Mouse (Mus musculus): ENCODE measurements around the gene Gm5478. TPM values are rescaled to one million over a fixed set of nuclear protein-coding genes. Genes with fewer than 3 reads are reported as not detected.

Gene Gm5478
- polyA plus RNA-seq, 1 experiment from 2014 or later, result not detected

GRCm38 (mm10) chr15:101627884-101628283 lies 19.3 kb downstream of the Gm5478 start, which contains the start of gene Gm5414:
Gene Gm5414, minus strand, starts transcription at chr15:101628188.
- H3K4me3 ChIP-seq (ENCODE audit: low read depth, low read length), result no peak within 1 kb of the TSS
- TF ChIP-seq CTCF (IDR thresholded peaks at IDR 0.05; ENCODE audit: low read depth), result no peak
- no peak for TF ChIP-seq EP300 (IDR thresholded peaks at IDR 0.05; ENCODE audit: low read depth)
- H3K4me1 ChIP-seq (ENCODE audit: insufficient read depth), result no peaks in the 10 kb centered on the region
- 58% methylated on average over 2 of the region's 2 CpGs for WGBS (ENCODE audit: insufficient replicate concordance)
- ATAC-seq, result no peak
- no peak within 1 kb of the TSS for H3K27ac ChIP-seq (ENCODE audit: low read depth)
- no peaks in the 10 kb centered on the region for H3K9me3 ChIP-seq (ENCODE audit: low read length)
- no peak within 1 kb of the TSS for H3K9ac ChIP-seq (replicated peaks)
- no peaks in the 10 kb centered on the region for H3K27me3 ChIP-seq (ENCODE audit: insufficient read depth, low read length)
- H3K36me3 ChIP-seq (replicated peaks; ENCODE audit: insufficient read depth, low read length), result no peaks in the 10 kb centered on the region
- no peak for DNase-seq
- no peak within 1 kb of the TSS for H3K4me2 ChIP-seq (ENCODE audit: low read depth, low read length)

GRCm38 (mm10) chr15:101599123-101599522 lies 48.1 kb downstream of the Gm5478 start:
- no peak for ATAC-seq
- H3K9ac ChIP-seq (replicated peaks), result no peak overlapping the region
- no peaks in the 10 kb centered on the region for H3K27me3 ChIP-seq (ENCODE audit: insufficient read depth, low read length)
- H3K27ac ChIP-seq (ENCODE audit: low read depth), result no peak overlapping the region
- TF ChIP-seq EP300 (IDR thresholded peaks at IDR 0.05; ENCODE audit: low read depth) (no peak), CTCF (IDR thresholded peaks at IDR 0.05; ENCODE audit: low read depth) (no peak)
- no peak for DNase-seq
- H3K36me3 ChIP-seq (replicated peaks; ENCODE audit: insufficient read depth, low read length), result no peaks in the 10 kb centered on the region
- WGBS (ENCODE audit: insufficient replicate concordance), result 55% methylated on average over 6 of the region's 6 CpGs
- no peaks in the 10 kb centered on the region; the same call in 1 of the 2 replicates for H3K9me3 ChIP-seq (ENCODE audit: low read length)
- H3K4me2 ChIP-seq (ENCODE audit: low read depth, low read length), result no peak overlapping the region
- no peak overlapping the region for H3K4me3 ChIP-seq (ENCODE audit: low read depth, low read length)
- no peaks in the 10 kb centered on the region for H3K4me1 ChIP-seq (ENCODE audit: insufficient read depth)

Small RNA genes lying within 50 kb of the gene (microRNA-seq; reads per million reads assigned to microRNA genes)
- gene Gm44342 (not detected), gene Gm44383 (not detected), gene Gm44479 (not detected)

Other genes with a start within 250 kb of the Gm5478 start
- gene Krt7, start 236.3 kb downstream of the Gm5478 start, polyA plus RNA-seq (2015; fragmentation: Nextera tagmentation; extraction: Ambion mirVana), result 2.3 and 2.4 TPM in 2 replicates
- not detected in 2 replicates for gene Krt87, start 208.6 kb downstream of the Gm5478 start, polyA plus RNA-seq (2015; fragmentation: Nextera tagmentation; extraction: Ambion mirVana)
- not detected in 2 replicates for gene Krt88, start 199.6 kb downstream of the Gm5478 start, polyA plus RNA-seq (2015; fragmentation: Nextera tagmentation; extraction: Ambion mirVana)
- not detected in 2 replicates for gene Krt81, start 183.6 kb downstream of the Gm5478 start, polyA plus RNA-seq (2015; fragmentation: Nextera tagmentation; extraction: Ambion mirVana)
- not detected in 2 replicates for gene Krt86, start 173.9 kb downstream of the Gm5478 start, polyA plus RNA-seq (2015; fragmentation: Nextera tagmentation; extraction: Ambion mirVana)
- gene Krt83, start 155.9 kb downstream of the Gm5478 start, polyA plus RNA-seq (2015; fragmentation: Nextera tagmentation; extraction: Ambion mirVana), result 0.33 and 0.58 TPM in 2 replicates
- gene Gm49425, start 130.1 kb downstream of the Gm5478 start, polyA plus RNA-seq (2015; fragmentation: Nextera tagmentation; extraction: Ambion mirVana), result not detected in 2 replicates
- gene Krt84, start 114.6 kb downstream of the Gm5478 start, polyA plus RNA-seq (2015; fragmentation: Nextera tagmentation; extraction: Ambion mirVana), result not detected in 2 replicates
- not detected in 2 replicates for gene Krt82, start 96.7 kb downstream of the Gm5478 start, polyA plus RNA-seq (2015; fragmentation: Nextera tagmentation; extraction: Ambion mirVana)
- gene Krt90, start 84.4 kb downstream of the Gm5478 start, polyA plus RNA-seq (2015; fragmentation: Nextera tagmentation; extraction: Ambion mirVana), result not detected in 2 replicates
- gene Krt75, start 73.5 kb downstream of the Gm5478 start, polyA plus RNA-seq (2015; fragmentation: Nextera tagmentation; extraction: Ambion mirVana), result not detected in 2 replicates
- not detected in 2 replicates for gene Gm5414, start 19.2 kb downstream of the Gm5478 start, polyA plus RNA-seq (2015; fragmentation: Nextera tagmentation; extraction: Ambion mirVana)
- gene Krt6b, start 32.9 kb upstream of the Gm5478 start, polyA plus RNA-seq (2015; fragmentation: Nextera tagmentation; extraction: Ambion mirVana), result not detected in 2 replicates
- gene Krt6a, start 46.9 kb upstream of the Gm5478 start, polyA plus RNA-seq (2015; fragmentation: Nextera tagmentation; extraction: Ambion mirVana), result not detected in 2 replicates
- not detected in 2 replicates for gene Krt5, start 65.5 kb upstream of the Gm5478 start, polyA plus RNA-seq (2015; fragmentation: Nextera tagmentation; extraction: Ambion mirVana)
- gene Krt71, start 95.7 kb upstream of the Gm5478 start, polyA plus RNA-seq (2015; fragmentation: Nextera tagmentation; extraction: Ambion mirVana), result not detected in 2 replicates
- not detected in 2 replicates for gene Krt72, start 139.1 kb upstream of the Gm5478 start, polyA plus RNA-seq (2015; fragmentation: Nextera tagmentation; extraction: Ambion mirVana)
- gene Krt73, start 155.0 kb upstream of the Gm5478 start, polyA plus RNA-seq (2015; fragmentation: Nextera tagmentation; extraction: Ambion mirVana), result not detected in 2 replicates
- gene Krt2, start 170.8 kb upstream of the Gm5478 start, polyA plus RNA-seq (2015; fragmentation: Nextera tagmentation; extraction: Ambion mirVana), result not detected in 2 replicates
- not detected in 2 replicates for gene Krt1, start 203.4 kb upstream of the Gm5478 start, polyA plus RNA-seq (2015; fragmentation: Nextera tagmentation; extraction: Ambion mirVana)
- gene Krt77, start 222.3 kb upstream of the Gm5478 start, polyA plus RNA-seq (2015; fragmentation: Nextera tagmentation; extraction: Ambion mirVana), result not detected in 2 replicates
- gene Krt76, start 245.5 kb upstream of the Gm5478 start, polyA plus RNA-seq (2015; fragmentation: Nextera tagmentation; extraction: Ambion mirVana), result not detected in 2 replicates

All from liver, postnatal 0 days (tissue).